1 mouse cellular context compared by ENCODE assay signal in genomic region chr10:77561508-77561907, GRCm38 (mm10).
A peak's percentile ranks its signal among the peaks of the same experiment; 100 is the strongest.
TF ChIP-seq lines count a peak whose summit lies in the region.

No protein-coding gene starts in this region.

TF ChIP-seq in MEL, 35 proteins besides CTCF, POLR2A, EP300 and RAD21:
- TF ChIP-seq GATA1 (IDR thresholded peaks at IDR 0.05; ENCODE audit: low read depth, low read length) = 0 out of 2 replicates have a peak, but pooled peaks have one; percentile 19
- peak; percentile 41; the same call in 1 of the 2 replicates for TF ChIP-seq TAL1 (IDR thresholded peaks at IDR 0.05; ENCODE audit: low read length)
- no peak for TF ChIP-seq TCF12 (IDR thresholded peaks at IDR 0.05; ENCODE audit: low read depth, low read length)
- no peak for TF ChIP-seq KAT2A (conservative IDR thresholded peaks at IDR 0.05; ENCODE audit: low read depth, low read length)
- no peak for TF ChIP-seq NRF1 (IDR thresholded peaks at IDR 0.05; ENCODE audit: insufficient read depth, low read depth, low read length, poor library complexity, severe bottlenecking)
- TF ChIP-seq ZC3H11A (IDR thresholded peaks at IDR 0.05; ENCODE audit: low read depth, low read length) = no peak
- TF ChIP-seq CHD2 (IDR thresholded peaks at IDR 0.05; ENCODE audit: low read length) = no peak
- peak; percentile 25; the same call in 1 of the 2 replicates for TF ChIP-seq ETS1 (IDR thresholded peaks at IDR 0.05; ENCODE audit: low read depth, low read length)
- no peak for TF ChIP-seq E2F4 (IDR thresholded peaks at IDR 0.05; ENCODE audit: borderline replicate concordance, low read depth, low read length)
- TF ChIP-seq ZNF384 (IDR thresholded peaks at IDR 0.05; ENCODE audit: low read depth, low read length) = no peak
